Mouse (Mus musculus) adrenal gland, postnatal 25 days (tissue): ENCODE results near the gene Dgkg. TPM values are rescaled to one million over a fixed set of nuclear protein-coding genes. Genes with fewer than 3 reads are reported as not detected.

Experiments used
- DNase-seq: peaks from one replicate; pipeline ENCODE4 v3.0.0; 2021; ENCODE audit warnings: mixed read lengths
- long read RNA-seq: library from polyadenylated mRNA; stranded (forward); transcript quantifications from one replicate; pipeline ENCODE4 v2.0.0, GENCODE M21; 2021
- total RNA-seq: library from RNA; stranded (reverse); gene quantifications from 2 replicates; pipeline ENCODE4 v1.2.3, GENCODE M21; 2021

Gene Dgkg
- 2.7 and 3.6 TPM in 2 replicates for total RNA-seq
- long read RNA-seq, partial matches to known transcripts = 1 of 4 reads
- long read RNA-seq, other reads (novel, unspliced or antisense) = 1 of 4 reads

DNA sequence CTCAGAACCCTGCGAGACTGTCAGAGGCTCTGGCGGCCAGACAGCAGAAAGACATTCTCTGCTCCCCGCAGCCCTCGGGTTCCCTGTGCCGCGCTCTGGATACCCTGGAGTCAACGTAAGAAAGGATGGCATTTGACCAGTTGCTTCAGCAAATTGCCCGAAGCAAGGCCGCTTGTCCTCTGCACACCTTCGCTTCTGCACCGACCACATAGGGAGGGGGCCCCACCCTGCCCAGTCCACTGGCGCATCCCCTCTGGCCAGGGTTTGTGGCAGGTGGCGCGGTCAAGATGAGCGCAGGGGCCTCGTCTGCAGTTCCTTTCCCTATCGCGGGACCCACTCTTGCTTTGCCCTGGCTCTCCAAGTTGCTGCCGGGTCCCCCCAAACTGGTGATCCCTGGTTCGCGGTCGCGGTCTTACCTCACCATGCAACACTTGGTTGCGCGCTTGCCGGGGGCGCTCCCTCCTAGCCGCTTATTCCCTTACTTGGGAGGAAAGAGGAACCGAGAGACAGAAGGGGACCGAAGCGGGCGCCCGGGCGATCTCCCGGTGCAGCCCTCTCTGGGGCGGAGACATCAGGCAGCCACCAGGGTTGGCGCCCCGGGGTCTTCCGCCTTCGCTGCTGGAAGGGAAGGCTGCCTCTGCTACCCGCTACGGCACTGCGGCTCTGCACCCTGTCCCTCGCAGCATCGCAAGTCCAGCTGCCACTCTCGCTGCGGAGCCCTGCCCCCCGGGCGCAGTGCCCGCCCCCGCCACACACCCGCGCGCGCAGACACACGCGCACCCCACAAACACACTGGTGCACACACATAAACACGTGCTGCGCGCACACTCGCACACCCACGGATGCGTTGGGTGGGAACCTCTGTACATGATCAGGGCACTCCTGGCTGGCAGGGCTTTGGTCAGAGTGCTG lies at the start of gene Dgkg:
Dgkg (minus strand) TSS at position 689 of the 912 bp plus-strand sequence.
- peak; percentile 35 for DNase-seq

DNA sequence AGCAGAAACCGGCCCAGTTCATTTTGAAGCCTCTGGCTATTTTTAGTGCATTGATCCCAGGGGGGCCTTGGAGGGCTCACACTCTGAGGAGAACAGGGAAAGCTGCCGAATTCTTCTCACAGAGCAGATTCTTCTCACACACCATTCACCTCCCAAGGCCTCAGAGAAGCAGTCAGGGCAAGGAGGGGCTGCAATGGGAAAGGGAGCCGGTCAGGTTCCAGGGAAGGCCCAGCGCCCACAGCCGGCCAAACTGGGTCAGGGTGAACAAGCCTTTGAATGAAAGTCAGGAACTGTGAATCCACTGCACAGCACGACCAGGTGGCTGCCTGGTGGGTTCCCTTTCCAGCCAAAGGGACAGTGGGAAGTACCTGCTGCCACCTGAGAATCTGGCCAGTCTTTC lies 47.9 kb upstream of the Dgkg start:
- no peak for DNase-seq

DNA sequence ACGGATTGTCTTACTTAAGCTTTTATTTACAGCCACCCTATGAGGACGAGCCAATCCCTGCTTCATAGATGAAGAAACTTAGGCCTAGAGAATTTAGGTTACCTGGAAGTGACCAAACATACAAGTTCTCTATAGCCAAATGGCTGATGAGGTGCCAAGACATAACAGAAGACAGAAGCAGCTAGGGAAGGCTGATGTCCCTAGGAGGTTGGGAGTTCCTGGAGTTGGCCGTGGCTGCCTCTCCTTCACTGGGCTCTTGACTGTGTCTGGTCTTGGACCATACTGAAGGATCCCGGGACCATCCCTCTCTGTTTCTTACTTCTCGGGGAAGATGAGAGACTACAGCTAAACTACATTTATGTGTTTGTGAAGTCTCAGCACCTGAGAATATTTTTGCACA lies 47.1 kb upstream of the Dgkg start:
- no peak for DNase-seq

DNA sequence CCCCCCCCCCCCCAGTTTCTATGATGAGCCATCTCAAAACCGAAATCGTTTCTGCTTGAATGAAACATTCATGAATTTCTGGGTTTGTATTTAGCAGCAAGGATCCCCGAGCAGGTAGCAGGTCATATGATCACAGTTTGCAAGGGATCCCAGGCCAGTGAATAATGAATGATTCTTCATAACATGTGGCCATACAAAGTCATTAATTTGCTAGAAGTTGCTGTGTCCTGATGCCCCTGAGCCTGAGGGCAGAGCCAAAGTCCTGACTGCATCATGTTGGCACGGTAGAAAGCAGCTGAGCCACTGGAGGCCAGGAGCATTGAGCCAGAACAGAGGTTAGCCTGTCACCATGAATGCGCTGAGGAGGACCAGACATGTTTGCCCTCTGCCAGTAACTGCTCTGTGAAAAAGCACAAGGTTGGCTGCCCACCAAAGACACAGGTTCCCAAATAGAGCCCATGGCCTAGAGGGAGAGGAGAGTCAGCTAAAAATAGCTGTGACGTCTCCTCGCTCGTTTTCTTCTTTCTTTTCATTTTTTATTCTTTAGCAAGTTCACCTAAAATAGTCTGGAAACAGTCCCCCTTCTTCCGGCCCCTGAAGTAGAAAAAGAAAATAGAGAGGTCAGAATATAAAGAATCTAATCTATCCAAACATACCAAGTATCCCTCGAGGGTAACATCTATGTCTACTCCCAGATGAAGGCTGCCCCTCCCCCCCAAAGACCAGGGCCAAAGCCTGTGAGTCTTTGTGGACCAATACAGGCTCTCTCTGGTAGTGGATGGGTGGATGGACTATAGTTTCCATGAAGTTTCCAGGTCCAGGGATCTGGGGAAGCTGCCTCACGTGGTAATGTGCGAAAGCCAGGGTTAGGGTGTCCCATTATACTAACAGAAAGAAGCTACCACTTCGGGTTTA lies 42.1 kb upstream of the Dgkg start:
- DNase-seq = no peak

DNA sequence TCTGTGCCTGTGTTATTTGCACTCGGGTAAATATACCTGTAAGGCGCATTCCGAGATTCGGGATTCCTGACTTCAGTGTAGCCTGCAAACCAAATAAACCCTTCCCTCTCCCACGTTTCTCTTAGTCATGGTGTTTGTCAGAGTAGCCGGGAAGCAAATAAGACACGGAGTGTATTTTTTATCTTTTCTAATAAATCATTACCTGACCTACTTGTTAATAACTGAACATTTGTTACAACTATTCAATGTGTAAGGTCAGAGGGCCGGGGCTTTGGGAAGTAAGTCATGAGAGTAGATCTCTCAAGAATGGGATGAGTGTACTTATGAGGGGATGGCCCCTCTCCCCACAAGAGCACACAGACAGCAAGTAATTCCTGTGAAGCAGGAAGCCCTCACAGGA lies 41.1 kb upstream of the Dgkg start:
- DNase-seq = no peak

DNA sequence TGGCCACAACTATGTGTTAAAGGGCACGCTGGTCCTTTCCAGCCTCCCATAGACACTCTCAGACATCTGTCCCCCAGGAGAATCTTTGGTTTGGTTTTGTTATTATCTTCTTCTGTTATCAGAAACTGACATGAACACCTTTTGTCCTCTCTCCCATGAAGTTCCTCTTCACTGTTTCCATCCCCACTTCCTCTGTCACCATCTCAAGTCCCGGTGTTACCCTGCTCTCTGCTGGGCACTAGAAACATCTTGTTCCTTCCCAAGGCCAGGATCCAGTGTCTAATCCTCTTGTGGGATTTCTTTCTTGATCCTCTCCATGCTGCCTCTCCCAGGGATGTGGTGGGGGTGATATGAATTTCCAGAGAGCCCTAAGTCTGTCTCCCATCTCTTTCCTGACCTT lies 32.6 kb upstream of the Dgkg start:
- DNase-seq = no peak

DNA sequence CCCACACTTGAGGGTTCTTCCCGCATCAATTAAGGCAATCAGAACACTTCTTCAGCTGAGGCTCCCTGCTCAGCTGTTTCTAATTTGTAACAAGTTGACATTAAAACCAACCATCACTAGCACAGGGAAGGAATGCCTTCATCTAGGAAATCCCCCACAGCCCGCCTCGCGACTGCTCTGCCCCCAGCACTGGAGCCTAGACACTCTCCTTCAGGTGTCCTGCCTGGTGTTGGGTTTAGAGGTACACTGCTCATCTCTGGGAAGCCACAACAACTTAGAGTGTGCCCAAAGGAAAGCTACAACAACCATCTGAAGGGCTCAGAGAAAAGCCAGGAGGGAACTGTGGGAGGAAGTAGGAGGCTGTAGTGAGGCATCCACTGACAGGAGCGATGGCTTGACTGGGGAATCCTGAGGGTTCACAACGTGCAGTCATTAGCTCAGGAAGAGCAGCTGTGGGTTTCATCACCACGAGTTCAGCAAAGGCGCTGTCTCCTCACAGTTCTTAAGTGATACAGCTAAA lies 30.8 kb upstream of the Dgkg start:
- DNase-seq = no peak

DNA sequence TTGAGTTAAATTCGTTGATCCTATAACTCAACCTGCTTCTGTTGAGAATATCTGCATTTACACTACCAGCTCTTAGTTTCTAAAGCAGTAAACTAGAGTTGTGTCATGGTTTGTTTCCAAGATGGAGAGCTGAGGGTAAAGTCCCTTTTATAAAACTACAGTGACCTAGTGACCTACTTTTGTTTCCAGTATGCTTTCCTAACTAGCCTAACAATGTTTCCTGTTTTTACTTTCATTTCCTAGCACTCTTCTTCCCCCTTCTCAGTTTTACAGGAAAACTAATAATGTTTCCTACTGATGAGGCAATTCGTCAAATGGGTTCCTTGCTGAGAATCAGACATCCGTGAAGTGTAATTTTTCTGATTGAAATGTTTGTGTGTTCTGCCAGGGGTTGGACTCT lies 26.6 kb upstream of the Dgkg start:
- DNase-seq = no peak

DNA sequence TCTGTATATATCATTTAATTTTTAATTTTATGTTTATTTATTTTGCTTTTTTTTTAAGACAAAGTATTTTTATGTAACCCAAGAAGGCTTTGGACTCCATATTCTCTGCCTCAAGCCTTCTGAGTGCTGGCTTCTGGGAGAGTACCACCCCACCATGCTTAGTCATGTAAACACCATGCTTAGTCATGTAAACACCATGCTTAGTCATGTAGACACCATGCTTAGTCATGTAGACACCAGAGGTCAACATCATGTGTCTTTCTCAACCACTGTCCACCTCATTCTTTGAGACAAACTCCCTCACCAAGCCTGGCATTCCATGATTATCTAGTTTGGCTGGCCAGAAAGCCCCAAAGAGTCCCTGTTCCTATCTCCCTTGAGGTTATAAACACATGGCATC lies 25.7 kb upstream of the Dgkg start:
- no peak for DNase-seq

DNA sequence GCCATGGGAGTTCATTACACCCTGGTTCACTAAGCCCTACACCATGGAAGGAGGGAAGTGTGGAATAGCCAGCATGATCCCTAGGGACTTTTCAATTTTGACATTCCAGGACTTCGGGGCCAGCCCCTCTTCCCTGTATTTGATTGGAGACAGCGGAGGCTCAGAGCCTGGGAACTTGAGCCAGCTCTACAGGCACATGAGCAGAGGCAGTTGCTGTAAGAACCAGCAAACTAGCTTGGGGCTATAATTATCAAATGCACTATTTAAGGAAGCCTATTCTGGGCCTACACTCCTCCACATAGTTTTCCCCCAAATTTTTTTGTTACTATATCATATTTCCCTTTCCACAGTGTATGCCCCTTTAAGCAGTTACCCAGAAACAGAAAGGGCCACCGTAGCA lies 22.6 kb upstream of the Dgkg start:
- no peak for DNase-seq

DNA sequence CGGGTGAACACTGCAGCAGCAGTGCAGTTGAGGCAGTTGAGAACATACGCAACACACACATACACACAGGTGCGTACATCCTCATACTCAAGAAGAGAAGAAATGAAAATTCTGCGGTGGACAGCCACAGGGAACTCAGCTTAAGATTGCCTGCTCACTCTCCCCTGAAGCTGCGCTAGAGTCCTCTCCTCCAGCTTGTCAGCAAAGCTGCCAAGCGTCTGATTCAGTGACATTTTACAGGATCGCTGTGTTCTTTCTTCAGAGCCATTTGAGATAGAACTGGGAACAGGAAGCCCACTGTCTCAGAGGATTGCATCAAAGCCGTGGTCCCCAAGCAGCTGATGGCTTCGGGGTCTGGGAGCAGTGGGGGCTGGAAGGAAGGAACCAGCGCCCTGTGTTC lies 17.6 kb upstream of the Dgkg start:
- no peak for DNase-seq

DNA sequence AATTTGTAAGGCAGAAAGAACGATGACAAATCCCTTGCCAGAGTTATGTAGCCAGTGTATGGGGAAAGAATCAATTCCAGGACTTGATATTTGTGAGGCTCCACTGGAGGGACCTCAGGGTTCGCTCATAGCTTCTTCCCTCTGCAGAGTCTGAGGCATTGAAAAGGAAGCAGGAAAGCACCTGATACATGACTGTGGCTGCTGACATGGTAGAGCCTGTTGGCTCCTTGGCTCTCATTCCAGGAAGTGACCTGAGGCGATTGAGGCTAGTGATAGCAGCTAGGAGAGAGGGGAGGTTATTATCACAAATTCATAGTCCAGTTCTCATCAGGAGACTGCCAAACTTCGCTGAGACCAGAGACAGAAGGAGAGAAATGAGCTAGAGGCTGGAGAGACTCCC lies 17.1 kb upstream of the Dgkg start:
- no peak for DNase-seq

DNA sequence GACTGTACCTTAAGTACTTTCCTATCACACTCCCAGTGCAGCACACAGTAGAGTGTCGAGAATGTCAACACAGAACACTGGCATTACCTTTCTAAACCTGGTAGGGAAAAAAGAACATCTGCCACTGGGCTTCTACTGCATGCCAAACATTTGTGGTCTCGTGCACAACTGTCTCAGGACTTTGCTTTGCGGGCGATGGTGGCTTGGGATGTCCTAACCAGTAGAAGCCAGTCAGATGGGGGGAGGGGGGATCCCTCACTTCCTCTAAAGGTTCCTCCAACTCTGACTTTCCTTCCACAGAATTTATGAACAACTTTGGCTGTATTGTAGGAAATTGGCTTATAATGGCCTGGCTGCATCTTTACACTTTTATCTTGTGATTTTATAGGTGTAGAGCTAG lies 7.0 kb upstream of the Dgkg start:
- no peak for DNase-seq

DNA sequence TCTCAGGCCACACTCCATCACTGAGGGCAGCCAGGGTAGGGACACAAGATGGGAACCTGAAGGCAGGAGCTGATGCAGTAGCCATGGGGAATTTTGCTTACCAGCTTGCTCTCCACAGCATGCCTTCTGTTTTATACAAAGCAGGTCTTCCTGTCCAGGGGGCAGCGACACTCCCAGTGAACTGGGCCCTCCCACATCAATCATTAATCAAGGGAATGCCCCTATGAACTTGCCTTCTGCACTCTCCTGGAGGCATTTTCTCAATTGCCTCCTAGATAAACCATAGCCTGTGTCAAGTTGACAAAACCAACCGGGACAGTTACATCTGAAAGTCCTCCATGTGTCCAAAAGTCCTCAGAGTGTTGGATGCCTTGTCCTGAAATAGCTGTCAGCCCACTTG lies 6.1 kb upstream of the Dgkg start:
- DNase-seq = no peak

DNA sequence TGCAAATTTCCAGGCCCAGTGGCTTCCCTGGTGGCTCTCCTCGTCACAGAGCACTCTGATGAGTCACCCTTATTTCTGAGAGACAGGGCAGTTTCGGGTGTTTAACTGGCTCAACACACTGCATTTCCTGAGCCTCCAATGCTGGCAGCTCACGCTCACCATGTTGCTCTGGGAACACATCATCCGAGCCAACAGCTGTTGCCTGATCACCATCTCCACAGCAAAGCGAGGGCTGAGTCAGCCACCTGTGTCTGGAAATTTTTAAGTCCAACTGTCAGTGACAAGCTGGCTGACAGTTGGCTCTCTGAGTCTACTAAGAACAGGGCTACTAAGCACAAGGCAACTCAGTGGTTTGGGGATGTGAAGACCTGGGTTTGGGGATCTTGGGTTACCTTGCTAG lies 4.1 kb upstream of the Dgkg start:
- no peak for DNase-seq

DNA sequence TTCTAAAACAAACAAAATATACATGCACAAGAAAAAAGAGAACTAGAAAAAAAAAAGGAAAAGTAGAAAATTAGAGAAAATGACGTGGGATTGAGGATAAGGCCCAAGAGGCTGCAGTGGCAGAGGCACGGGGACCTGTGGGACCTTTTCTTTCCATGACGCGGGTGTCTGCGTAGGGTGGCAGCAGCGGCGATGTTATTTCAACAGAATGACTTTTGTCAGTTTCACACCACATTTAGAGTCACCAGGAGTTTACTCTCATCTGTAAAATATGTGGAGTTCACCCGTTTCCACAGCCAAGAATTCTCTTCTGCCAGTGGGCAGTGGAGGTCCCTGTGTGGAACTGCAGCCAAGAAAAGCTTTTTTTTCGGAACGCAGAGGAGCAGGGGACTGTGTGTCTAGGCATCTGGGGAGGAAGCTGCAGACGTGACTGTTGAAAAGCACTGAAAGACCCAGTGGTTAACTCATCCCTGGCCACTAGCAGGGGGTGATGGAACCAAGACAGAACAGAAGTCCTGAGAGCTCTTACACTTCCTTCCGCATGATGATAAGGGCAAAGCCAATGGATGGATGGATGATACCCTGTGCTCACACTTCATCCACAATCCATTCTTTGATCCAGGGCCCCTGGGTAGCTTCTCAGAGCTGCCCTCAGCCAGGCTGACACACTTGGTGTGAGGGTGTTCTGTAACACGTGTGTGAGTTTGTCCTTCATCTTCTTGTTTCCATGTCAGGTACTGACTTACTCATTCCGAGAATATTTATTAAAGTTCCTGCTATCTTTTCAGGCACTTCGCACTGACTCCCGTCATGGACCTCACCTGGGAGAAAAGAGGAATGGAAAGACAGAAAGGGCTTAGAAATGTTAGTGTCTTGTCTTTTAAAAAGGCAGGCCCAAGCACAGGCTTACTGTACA lies 1.1 kb upstream of the Dgkg start:
- DNase-seq = no peak

DNA sequence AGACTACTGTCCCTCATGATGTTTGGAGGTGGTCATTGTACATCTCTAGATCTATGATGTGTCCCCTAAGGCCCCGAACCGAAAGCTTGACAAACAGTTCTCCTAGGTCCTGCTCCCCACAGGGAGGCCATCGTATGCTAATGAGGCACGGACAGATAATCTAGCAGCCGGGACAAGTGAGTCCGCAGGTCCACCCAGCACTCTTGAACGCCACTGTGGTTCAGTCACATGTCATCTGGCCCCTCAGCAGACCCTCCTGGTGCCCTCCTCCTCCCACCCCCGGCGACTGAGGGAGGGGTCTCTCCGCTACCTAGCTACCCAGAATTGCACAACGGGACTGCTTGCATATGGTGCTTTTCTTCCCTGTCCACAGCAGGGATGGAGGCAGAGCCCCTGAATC lies 1.2 kb downstream of the Dgkg start:
- DNase-seq = no peak

DNA sequence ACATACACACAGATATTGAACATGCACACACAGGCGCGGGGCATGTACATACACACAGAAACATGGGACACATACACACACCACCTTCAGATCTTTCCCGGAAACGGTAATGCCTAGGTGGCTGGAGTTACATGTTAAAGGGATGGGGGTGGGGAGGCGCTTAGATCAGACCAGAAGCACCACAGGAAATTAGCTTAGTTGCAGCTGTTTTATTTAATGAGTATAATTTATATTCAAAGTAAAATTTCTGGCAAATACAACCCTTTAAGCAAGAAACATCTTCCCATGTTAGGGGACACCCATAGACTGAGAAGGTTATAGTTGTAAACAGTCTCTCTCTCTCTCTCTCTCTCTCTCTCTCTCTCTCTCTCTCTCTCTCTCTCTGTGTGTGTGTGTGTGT lies 1.8 kb downstream of the Dgkg start:
- no peak for DNase-seq

DNA sequence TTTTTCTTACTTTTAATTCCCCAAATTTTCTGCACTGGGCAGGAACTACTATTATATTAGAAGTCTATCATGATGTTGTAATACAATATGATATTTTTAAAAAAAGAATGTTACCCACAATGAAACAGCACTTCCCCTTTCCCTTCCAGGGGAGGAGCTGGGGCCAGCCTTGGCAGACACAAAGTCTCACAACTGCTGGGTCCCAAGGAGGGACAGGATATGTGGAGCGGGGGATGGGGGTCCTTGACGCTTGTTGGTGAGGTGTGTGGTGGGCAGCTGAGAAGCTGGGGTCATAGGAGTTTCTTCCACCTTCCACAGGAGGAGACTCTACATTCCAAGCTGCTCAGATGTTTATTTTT lies 2.6 kb downstream of the Dgkg start:
- DNase-seq = no peak

DNA sequence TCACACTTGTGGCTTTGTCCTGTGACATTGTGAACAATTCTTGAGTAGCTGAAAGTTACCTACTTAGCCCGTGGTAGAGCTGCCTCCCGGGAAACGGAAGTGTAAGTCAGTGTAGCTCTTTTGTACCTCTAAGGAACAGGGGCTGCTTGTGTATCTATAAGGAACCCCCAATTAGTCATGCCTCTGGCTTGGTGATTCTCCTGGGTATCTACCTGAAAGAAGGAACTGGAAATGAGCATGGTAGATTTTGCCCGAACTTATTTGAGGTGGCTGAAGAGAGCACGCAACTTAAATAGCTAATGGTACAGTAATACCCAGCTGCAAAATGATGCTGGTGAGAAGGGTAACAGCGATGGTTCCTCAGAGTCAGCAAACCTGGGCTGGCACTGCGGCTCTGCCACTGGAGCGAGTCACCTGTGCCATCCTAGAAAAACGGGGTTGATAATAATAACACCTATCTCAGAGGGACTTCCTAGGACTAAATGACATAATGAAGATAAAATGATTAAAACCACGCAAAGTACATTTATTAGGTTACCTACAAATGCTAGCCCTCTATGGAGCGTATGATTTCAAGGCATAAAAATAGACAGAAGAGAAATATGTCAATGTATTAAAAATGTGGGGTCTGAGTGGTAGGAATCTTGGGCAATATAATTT lies 3.1 kb downstream of the Dgkg start:
- no peak for DNase-seq

DNA sequence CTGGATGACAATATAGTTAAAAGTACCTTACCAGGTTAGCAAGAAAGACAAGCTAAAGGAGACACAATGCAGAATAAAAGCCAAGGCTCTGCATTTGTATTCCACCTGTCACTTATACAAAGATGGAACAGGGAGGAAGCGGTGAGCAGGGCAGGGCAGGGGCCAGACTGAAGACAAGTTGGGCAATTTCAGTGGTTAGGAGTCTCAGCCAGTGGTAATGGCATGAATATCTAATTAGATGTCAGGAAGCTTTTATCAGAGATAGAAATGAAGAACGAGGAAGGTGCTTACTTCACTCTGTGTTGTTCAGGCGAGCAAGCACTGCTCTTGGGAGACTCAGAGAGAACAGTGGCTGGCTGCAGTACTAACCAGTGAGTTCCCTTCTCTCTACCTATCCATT lies 5.8 kb downstream of the Dgkg start:
- no peak for DNase-seq
